Mouse (Mus musculus) urinary bladder, adult 18-20 months (tissue): ENCODE data around the gene Kcnma1.

Experiments used
- DNase-seq, 2 experiments: peaks; one replicate each; pipeline ENCODE4 v3.0.0; 2022; ENCODE audit warnings: low spot score in 2 of 2, mixed read lengths in 2 of 2

The Kcnma1 gene

GRCm38 (mm10) chr14:23529720-23530119 is 484.6 kb downstream of the Kcnma1 start:
- DNase-seq, result peak; percentile 42 to 46

DNA sequence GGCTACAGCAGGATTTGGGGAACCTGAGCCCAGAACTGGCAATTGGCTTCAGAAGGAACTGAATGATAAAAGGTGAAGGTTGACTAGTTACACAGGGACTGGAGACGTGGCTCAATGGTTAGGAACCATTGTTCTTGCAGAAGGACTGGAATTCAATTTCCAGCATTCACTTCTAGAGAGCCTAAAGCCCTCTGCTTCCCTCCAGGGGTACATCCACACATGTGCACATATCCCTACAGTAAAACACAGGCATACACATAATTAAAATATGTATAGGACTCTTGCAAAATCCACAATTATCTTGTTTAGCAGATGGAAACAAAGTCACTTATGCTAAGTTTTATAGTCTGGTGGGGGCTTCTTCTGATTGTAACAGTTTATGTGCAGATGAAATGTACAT is 485.1 kb downstream of the Kcnma1 start:
- no peak for DNase-seq

DNA sequence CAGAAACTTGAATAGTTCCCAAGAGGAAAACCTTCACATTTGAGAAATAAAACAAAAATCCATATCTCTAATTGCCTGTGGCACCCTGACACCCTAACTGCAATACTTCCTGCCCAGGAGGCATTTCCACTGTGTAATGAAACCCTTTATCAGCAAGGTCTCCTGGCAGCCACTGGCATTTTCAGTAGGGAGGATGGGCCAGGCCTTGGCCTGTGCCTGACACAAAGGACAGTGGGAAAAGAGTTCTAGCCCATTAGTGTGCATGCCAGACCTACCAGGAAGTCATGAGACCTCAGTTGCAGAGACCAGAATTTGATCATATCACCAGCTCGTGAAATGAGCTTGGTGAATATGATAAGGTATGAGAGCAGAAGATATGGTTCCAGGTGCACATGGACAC is 488.4 kb downstream of the Kcnma1 start:
- DNase-seq, result no peak

DNA sequence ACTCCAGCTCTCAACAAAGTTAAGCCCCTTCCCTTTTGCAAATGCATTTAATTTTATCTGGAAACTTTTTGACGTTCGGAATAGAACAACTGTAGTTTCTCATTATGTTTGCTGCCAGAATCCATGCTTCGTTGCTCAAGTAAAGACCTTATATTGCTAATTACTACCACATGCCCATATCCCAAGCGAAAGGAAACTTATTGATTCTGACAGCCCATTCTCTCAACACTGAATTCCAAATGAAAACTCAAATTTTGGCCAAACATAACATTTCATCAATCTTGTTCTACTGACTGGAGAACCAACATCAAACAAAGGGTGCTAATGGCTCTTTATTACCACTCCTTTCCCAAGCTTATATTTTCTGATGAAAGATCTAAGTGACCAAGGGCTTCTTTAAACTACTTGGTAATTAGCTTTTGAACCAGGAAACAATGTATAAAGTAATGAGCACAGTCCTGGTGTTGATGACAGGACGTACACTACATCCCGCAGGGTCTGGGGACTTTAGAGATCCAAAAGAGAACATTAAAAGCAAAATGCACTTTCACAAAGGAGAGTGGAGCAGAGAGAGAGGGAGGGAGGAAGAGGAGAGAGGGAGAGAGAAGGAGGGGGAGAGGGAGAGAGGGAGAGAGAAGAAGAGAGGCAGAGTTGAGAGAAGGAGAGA is 490.3 kb downstream of the Kcnma1 start:
- no peak for DNase-seq

DNA sequence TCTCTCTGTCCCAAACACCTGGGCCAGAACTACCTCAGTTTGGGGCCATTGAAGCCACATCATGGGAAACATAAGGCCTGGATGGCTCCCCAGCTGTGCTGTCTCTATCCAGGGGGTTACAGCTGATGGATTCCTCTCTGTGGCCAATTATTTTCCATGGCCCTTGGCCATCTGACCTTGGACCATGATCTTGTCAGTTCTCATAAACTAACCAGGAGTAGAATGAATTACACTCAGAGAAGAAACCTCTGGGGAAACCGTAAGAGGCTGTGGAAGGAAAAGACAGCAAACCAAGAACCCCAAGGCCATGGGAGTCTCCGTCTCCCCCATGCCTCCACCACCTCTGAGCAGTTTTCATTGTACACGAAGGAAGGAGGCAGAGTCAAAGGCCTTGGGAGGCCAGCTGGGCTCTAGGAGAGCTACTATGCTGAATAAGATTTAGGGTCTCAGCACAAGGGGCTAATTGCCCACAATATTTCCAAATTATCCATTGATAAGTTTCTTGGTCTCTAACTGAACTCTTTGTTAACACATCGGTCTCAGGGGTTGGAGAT is 491.6 kb downstream of the Kcnma1 start:
- DNase-seq, result no peak

DNA sequence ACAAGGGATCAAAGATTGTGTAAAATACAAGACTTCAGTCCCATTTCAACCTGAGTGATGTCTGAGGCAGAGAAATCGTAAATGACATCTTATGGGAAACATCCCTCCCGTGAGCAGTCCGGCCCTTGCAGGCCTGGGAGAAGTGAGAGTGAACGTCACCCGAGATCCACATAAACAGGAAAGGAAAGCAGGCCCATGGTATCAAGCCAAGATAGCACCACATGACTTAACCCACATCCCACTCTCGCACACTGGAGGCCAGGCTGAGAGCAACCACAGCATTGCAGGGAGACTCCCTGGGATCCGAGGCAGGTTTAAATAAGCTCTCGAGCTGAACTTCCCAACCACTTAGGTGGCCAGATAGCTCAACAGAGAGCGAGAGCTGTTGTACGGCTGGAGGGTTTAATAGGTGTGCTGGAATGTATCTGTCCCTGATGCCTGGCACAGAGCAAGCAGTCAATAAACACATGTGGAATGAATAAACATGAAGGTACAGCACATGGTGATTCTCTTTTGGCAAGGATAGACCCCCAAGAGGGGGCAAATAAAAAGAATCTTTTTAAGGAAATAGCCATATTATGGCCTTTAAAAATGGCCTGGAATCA is 493.1 kb downstream of the Kcnma1 start:
- DNase-seq, result no peak

- DNase-seq, result no peak
These were observed 496.9 kb downstream of the Kcnma1 start for GRCm38 (mm10) chr14:23517374-23517773.

DNA sequence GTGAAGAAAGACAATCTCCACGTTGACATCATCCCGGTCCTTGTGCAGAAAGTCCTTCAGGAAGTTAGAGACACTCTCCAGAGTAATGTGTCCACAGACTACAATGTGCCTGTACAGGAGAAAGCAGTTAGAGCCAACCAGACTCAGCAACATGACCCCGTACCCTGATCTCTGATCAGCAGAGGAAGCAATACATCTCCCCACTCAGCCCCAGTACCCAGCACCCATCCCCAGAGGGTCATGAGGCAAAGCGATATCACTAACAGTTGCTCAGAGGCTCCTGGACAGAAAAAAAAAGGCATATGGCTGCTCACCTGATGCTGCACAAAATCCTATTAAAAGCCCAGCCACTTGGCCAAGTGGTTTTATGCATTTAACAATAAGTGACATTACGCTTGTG is 504.5 kb downstream of the Kcnma1 start:
- DNase-seq, result no peak

GRCm38 (mm10) chr14:23502236-23502790 is 512.0 kb downstream of the Kcnma1 start:
- no peak for DNase-seq

- no peak for DNase-seq
These were observed 517.5 kb downstream of the Kcnma1 start for GRCm38 (mm10) chr14:23496801-23497200.

- DNase-seq, result no peak
These were observed 518.0 kb downstream of the Kcnma1 start for GRCm38 (mm10) chr14:23496236-23496740.

- DNase-seq, result peak in 1 of 2 experiments; percentile 40
These were observed 519.8 kb downstream of the Kcnma1 start for GRCm38 (mm10) chr14:23494496-23494800.

DNA sequence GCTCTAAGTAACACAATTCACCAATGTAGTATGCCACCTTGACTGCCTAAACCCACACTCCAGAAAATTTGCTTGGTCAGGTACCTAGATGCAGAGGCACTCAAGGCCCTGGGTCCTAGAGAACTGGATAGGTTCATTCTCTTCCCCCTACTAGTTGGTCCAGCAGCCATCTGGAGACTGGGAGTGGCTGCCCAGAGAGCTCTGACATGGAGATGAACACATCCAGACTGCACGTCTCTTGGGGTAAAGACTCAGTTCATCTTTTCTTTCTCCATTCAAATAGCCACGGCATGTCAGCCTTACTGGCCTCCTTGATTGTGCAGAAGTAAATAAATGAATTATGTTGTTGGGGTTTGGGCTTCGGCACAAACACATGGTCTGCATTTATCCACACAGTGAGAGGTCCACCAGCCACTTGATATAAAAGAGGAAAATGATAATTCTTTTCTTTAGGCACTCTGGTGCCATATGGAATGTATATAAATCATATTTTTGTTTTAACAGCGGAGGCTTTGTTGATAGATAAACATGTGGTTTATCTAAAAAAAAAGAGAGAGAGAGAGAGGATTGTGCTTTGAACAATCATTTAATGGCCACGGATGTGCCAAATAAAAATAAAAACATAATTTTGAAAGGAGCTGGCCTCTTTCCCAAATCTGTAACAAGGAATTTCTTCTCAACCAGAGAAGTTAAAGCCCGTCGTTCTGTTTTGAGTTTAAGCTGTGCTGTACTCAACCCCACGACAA is 520.4 kb downstream of the Kcnma1 start:
- no peak for DNase-seq

GRCm38 (mm10) chr14:23492581-23493360 is 521.5 kb downstream of the Kcnma1 start:
- no peak for DNase-seq

DNA sequence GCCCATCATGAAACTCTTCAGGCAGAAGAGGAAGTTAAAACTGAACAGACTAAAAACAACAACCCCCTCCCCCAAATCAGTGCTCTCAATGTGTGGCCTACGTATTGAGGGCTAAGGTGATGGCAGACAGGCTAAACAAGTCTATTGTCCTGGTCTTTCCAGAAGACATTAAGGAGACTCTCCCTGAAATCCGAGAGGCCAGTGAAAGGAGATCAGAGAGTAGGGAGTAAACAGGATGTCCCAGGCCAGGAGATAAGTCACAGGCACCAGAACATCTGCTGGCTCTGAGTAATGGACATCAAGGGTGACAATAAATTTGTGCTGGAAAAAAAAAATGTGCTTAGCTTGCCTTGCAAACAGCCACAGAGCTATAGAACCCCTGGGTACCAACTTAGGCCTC is 522.9 kb downstream of the Kcnma1 start:
- no peak for DNase-seq

GRCm38 (mm10) chr14:23486687-23487086 is 527.6 kb downstream of the Kcnma1 start:
- DNase-seq, result no peak

DNA sequence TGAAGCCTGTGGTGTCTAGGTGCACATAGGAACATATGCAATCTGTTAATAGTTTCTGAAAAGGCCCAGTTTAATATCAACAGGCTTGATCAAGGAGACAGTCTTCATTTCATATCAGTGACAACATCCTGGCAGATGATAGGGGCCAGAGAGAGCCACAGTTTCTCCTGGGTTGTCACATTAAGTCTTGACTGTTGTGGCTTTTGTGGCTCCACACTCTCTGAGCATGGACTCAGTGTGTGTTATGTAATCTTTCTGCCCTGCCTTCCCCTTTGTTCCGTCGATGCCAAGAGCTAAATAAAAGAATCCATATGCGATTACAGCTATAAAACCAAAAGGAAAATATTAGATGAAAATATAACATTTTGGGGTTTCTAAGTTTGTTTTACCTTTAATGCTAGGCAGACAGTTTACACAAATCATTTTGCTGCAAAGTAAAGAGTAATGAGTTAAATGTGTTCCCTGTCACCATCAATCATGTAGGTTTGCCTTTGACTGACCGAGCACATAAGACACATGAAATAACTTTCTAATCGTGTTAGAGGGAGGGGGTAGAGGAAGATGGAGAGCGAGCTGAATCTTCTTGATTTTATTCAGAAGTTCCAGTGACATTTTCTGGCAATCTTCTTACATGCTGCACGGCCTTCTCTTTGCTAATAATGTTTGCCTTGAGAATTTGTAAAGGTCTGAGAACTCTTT is 528.3 kb downstream of the Kcnma1 start:
- no peak for DNase-seq

- DNase-seq, result no peak
These were observed 539.2 kb downstream of the Kcnma1 start for GRCm38 (mm10) chr14:23475129-23475528.

DNA sequence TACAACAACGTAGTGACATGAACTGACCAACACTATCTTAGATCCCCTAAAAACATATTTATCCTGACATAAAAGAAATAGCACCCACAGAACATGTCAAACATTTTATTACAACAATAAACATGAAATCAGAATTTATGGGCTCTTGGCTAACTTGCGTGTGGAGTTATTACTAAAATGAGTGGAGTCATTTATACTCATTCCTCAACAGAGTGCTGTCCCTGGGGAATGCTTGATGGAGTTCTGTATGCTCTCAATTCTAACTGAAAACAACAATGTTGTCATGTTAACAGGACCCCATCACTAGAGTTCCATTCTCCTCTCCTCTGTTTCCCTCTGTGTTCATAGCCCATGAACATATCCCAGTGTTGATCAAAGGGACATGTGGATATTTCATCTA is 544.2 kb downstream of the Kcnma1 start:
- DNase-seq, result no peak

DNA sequence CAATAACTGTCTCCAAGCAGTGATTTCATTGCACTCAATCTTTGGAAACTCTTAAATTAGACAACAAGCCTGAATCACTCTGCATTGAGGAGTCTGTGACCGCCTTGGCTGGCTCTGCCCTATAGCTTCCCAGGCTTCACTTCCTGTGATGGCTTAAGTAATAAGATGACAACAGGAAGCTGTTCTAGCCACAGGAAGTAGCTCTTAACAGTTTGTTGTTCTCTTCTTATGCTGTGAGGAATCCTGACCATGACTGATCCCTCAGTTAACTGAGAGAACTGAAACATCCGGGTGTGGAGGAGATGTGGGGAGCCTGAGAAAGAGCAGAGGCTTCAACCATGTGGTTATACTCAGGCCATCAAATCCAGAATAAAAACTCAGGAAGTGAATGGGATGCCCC is 549.2 kb downstream of the Kcnma1 start:
- DNase-seq, result no peak

DNA sequence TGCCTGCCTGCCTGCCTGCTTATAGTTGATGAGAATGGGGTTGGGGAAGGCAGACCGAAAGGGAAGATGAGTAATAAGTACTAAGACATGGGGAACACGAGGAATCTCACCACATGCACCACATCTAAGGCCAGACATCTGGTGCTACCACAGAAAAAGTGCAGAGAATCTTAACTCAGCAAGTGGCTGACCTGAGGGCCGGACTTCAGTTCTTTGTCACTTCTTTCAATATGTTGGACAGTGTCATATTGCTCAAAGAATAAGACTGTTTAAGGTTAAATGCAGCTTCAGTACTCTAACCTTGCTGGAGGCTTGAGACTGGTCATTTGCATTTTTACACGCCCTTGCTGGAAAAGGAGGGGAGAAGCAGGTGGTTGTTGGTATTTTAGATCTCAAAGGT is 555.7 kb downstream of the Kcnma1 start:
- DNase-seq, result no peak
